Mouse (Mus musculus) stomach, embryonic 15.5 days (tissue): ENCODE results near the gene Nox3. TPM values are rescaled to one million over a fixed set of nuclear protein-coding genes. Genes with fewer than 3 reads are reported as not detected.

Experiments
- ATAC-seq: fragments of 200-750 bp; cut with Nextera tagmentation; 2 replicates; pipeline ENCODE4 v1.8.0; 2017; ENCODE audit warnings: low read depth, moderate number of reproducible peaks, moderate TSS enrichment; ENCODE audit not compliant: insufficient read depth, low FRiP score
- H3K27ac ChIP-seq: fragments of 300-500 bp; sonication (generic); 2 replicates; pipeline ENCODE4 v1.5.1; 2015; ENCODE audit warnings: mild to moderate bottlenecking, inconsistent platforms
- H3K27me3 ChIP-seq: fragments of 300-500 bp; sonication (generic); replicated peaks from 2 replicates; pipeline ENCODE4 v1.6.1; 2015; ENCODE audit warnings: inconsistent platforms
- H3K36me3 ChIP-seq: fragments of 300-500 bp; sonication (generic); 2 replicates; pipeline ENCODE4 v1.6.1; 2015; ENCODE audit warnings: inconsistent platforms
- H3K4me1 ChIP-seq: fragments of 300-500 bp; sonication (generic); 2 replicates; pipeline ENCODE4 v1.6.1; 2015; ENCODE audit warnings: inconsistent platforms
- H3K4me2 ChIP-seq: fragments of 300-500 bp; sonication (generic); 2 replicates; pipeline ENCODE4 v1.6.1; 2015; ENCODE audit warnings: mild to moderate bottlenecking, inconsistent platforms
- H3K4me3 ChIP-seq: fragments of 300-500 bp; sonication (generic); replicated peaks from 2 replicates; pipeline ENCODE4 v1.5.1; 2015; ENCODE audit warnings: inconsistent platforms
- H3K9ac ChIP-seq: fragments of 300-500 bp; sonication (generic); 2 replicates; pipeline ENCODE4 v1.6.1; 2015; ENCODE audit warnings: inconsistent platforms
- H3K9me3 ChIP-seq: fragments of 300-500 bp; sonication (generic); 2 replicates; pipeline ENCODE4 v1.6.1; 2016; ENCODE audit warnings: inconsistent platforms
- WGBS: fragments of 180-500 bp; shearing (Covaris S2); methylation state at CpG from one replicate; pipeline ENCODE4 v1.1.7; 2015; 5-methylcytosine and 5-hydroxymethylcytosine counted together
- polyA plus RNA-seq: library from polyadenylated mRNA; unstranded; fragments of >200 nt; fragmentation: Nextera tagmentation; extraction: Ambion mirVana; gene quantifications from 2 replicates; pipeline ENCODE4 v1.2.1, GENCODE M21; 2015

The Nox3 gene
- polyA plus RNA-seq, 1 experiment from 2014 or later = not detected

DNA sequence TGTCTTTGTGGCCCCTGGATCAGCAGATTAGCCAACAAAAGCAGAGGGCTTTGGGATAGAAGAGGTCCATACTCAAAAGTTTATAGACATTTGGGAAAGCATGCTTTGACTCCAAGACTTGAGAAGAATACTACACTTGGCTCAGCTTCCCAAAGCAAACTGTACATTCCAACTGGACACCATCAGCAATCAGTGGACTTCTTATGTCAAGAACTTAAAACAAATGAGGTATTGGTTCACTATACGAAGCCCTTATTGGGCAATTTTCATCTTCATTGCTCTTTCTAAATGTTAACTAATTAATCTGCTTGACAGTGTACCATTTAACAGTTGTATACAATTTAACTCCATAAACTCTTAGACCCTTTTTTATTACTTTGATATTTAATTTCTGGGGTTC lies 97.7 kb downstream of the Nox3 start:
- no peak for ATAC-seq
- Histone ChIP-seq H3K27ac (no peak overlapping the region), H3K9ac (no peak overlapping the region), H3K27me3 (no peaks in the 10 kb centered on the region), H3K9me3 (no peaks in the 10 kb centered on the region), H3K4me1 (0 out of 2 replicates have a peak, but pooled peaks cover 6% of the 10 kb centered on the region), H3K36me3 (no peaks in the 10 kb centered on the region), H3K4me2 (no peak overlapping the region), H3K4me3 (no peak overlapping the region)
- 52% methylated on average over 1 of the region's 1 CpGs for WGBS

- no peak for ATAC-seq
- H3K9ac ChIP-seq = no peak overlapping the region
- no peak overlapping the region for H3K4me3 ChIP-seq
- 85% methylated on average over 1 of the region's 1 CpGs for WGBS
- H3K27ac ChIP-seq = no peak overlapping the region
- H3K9me3 ChIP-seq = no peaks in the 10 kb centered on the region
- H3K4me1 ChIP-seq = 0 out of 2 replicates have a peak, but pooled peaks cover 6% of the 10 kb centered on the region
- no peaks in the 10 kb centered on the region for H3K27me3 ChIP-seq
- H3K4me2 ChIP-seq = no peak overlapping the region
- no peaks in the 10 kb centered on the region for H3K36me3 ChIP-seq
Observed at GRCm38 (mm10) chr17:3597866-3598265, 98.2 kb downstream of the Nox3 start.

GRCm38 (mm10) chr17:3597130-3597529 lies 98.9 kb downstream of the Nox3 start:
- Histone ChIP-seq H3K27me3 (no peaks in the 10 kb centered on the region), H3K36me3 (no peaks in the 10 kb centered on the region), H3K4me3 (no peak overlapping the region), H3K4me1 (0 out of 2 replicates have a peak, but pooled peaks cover 6% of the 10 kb centered on the region), H3K4me2 (no peak overlapping the region), H3K9ac (no peak overlapping the region), H3K27ac (0 out of 2 replicates have a peak overlapping the region, but pooled peaks have one; percentile 35), H3K9me3 (no peaks in the 10 kb centered on the region)
- WGBS = 38% methylated on average over 1 of the region's 1 CpGs
- no peak for ATAC-seq

Other genes starting within 250 kb of the Nox3 start
- 0.22 TPM in 1 of 2 replicates, not detected in the other for gene Cldn20, start 163.7 kb downstream of the Nox3 start, polyA plus RNA-seq
- 16.2 and 19.8 TPM in 2 replicates for gene Tfb1m, start 138.5 kb downstream of the Nox3 start, polyA plus RNA-seq